Mouse (Mus musculus) brain, adult 2 months (tissue): Measurements from ENCODE around the gene Palld.

ENCODE experiments used
- DNase-seq: peaks from one replicate; pipeline ENCODE4 v3.0.0; 2011; ENCODE audit warnings: low read depth, low spot score

The Palld gene

GRCm38 (mm10) chr8:61725306-61726017 lies 177.0 kb downstream of the Palld start:
- DNase-seq, result no peak

DNA sequence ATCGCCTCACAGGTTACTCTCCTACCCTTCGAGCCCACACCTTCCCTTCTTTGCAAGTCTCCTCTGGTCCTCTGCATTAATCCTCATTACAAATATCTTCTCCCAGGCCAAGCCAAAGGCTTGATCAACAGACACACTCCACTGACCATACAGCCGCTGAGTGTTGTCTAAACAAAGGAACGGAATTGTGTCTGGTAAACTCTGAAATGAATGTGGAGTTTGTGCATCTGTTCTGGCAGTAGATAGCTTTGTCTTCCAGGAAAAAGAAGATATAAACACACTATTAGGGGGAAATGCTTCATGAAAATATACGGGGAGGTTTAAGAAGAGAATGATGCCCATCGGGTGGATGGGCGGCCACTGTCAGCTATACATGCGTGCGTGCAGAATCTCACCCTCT lies 180.3 kb downstream of the Palld start:
- DNase-seq, result no peak

DNA sequence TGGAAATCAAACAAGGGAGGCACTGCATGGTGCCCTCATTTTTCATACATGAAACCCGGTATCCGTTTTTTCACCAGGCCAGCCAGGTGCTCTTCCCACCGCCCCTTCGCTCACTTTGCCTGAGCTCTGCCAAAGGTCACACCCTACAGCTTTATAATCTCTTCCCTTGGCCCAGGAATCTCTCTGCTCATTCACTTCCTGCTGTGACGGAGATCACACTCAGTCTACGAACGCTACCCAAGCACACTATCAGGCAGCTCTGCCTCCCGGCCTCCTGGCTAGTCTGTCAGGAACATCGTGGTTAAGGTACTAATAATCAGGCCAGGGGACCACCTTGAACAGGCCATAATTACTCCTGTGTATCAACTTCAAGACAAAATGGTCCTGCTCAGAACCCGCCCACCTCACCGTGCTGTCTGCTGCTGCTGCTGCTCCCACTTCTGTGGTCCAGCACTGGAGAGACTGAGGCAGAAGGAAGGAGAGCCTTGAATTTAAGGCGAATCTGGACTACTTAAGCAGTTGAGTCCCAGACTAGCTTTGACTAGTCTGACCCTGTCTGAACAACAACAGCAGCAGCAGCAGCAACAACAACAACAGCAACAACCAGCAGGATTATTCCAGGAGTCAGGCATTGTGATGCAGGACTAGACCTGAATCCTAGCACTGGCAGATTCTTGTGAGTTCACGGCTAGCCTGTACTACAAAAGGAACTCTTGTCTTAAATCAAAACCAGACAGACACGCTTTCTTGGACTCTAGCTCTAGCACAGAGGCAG lies 187.0 kb downstream of the Palld start:
- DNase-seq, result no peak

DNA sequence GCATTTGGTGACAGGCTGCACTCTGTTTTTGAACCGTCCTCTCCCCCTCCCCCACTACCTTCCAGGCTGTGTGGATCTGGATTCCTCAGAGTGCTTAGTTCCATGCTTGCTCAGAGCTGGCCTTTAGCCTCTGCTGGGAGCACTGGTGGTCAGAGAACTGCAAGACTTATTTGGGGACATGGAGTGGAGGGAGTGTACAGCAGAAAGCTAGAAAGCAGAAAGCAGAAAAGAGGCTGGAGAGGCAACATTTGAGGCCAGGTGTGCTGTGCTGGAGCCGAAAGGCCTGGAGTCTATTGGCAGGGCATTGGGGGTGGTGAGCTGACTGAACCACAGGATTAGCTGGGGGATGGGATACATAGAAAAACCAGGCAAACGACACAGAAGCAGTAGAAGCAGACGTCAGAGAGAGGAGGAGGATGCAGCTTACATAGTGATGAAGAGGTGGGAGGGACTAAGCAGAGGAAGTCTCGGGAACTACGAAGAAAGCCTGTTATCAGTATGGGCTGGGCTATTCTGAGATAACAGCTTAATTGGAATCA lies 188.1 kb downstream of the Palld start:
- DNase-seq, result no peak

- DNase-seq, result no peak
Observed at GRCm38 (mm10) chr8:61713195-61713990, 189.1 kb downstream of the Palld start.

GRCm38 (mm10) chr8:61712426-61712825 lies 190.1 kb downstream of the Palld start:
- DNase-seq, result no peak

GRCm38 (mm10) chr8:61708586-61709305 lies 193.7 kb downstream of the Palld start:
- no peak for DNase-seq

- DNase-seq, result no peak
Observed at GRCm38 (mm10) chr8:61705491-61705890, 197.0 kb downstream of the Palld start.

GRCm38 (mm10) chr8:61702122-61702521 lies 200.4 kb downstream of the Palld start:
- DNase-seq, result no peak

DNA sequence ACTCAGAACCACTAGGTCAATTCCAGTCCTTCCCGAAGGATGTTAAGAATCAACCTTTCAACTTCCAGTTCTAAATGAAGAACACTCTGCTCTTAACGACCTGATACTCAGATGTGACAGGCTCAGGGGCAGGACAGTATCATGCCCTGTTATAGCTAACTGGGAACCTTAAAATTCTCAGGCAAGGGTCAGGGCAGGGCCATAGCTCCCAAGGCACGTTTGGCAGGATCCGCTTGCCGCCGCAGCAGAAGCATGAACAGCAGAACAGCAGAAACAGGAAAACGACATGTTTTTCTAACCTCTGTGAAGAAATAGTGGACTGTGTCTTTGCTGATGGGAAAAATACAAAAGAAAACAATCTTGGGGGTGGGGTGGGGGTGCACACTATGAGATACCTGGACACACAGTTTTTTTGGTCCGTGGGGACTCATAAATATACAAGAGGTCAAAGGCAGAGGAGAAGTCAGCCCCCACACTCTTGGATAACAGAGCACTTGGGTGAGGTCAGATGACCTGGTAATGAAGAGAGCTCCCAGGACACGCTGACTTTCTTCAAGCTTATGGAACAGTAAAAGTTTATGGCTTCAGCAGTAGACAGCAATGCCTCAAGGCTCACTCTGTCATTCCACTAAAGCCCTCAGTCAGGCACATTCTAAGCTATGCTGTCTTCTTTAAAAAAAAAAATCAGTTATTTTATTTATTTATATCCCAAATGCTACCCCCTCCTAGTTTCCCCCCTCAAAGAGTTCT lies 201.4 kb downstream of the Palld start:
- DNase-seq, result no peak

DNA sequence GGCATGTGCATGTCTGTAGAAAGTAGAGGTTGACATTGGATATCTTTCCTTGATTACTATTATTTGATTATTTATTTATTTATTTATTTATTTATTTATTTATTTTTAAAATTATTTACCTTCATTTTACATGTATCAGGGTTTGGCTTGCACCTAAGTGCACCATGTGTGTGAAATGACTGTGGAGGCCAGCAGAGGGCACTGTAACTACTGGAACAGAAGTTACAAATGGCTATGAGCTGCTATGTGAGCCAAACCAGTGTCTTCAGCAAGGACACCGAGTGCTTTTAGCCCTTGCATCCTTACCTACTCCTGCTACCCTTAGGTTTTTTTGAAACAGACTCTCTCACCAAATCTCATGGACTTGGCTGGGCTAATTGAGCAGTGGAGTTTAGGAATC lies 202.2 kb downstream of the Palld start:
- DNase-seq, result peak; percentile 31

- no peak for DNase-seq
Observed at GRCm38 (mm10) chr8:61698959-61699358, 203.5 kb downstream of the Palld start.

GRCm38 (mm10) chr8:61697728-61698385 lies 204.6 kb downstream of the Palld start:
- no peak for DNase-seq

DNA sequence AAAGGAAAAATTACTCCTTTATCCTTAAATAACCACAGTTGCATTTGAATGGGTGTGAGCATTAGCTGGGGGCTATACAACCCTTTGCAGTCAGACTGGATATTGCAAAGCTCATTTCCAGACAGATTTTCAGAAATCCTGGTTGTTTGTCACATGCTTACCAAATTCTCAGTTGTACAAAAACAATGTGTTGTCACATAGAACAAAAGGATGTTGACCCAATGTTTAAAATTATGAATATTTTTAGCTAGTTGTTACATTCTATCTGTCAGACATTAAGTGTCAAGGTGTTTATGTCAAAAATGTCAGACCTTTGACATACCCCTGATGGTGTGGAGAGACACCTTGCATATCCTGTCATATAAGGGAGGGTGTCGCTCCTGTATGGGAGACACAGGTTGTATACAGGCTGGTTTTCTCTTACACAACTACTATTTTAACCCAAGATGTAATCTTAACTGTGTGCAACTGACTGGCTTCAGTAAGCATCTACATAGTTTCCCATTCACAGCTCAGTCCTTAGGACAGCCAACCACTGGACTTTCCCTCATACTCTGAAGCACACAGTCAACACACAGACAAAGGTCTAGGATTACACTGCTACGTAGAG lies 205.5 kb downstream of the Palld start:
- DNase-seq, result no peak

DNA sequence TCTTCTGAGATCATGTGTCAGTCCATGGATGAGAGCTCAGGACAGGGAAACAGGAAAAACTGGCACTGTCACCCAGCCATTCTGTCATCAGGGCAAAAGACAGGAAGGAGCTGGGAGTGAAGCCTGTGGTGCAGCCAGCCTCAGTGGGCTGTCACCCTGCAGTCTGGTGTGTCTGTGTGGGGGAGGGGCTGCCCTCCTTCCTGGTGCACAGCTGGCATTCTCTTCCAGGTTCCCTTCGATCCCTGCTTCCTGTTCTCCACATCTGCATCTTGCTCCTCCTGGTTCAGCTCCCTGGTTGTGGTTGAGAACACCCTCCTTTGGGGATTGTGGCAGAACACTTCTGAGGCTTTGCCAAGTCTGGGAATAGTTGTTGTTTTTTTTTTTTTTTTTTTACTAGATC lies 207.1 kb downstream of the Palld start:
- DNase-seq, result no peak

DNA sequence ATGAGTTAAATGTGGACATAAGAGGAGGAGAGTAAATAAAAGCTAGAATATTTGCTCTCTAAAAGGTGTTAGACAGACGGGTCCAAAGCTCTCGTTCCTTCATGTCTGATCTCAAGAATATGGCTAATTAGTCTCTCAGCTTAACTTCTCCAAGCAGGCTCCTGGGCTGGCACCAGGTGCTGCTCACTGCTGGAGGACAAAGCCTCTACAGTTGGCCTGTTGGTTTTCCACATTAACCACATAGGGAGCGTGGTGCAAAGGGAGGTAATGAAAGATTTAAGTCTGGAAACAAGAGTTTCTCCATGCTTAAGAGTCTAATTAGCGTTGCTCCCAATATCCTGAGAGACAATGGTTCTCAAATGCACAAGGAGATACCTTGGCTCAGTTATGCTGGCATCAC lies 209.6 kb downstream of the Palld start:
- DNase-seq, result no peak

GRCm38 (mm10) chr8:61692129-61692528 lies 210.4 kb downstream of the Palld start:
- no peak for DNase-seq

DNA sequence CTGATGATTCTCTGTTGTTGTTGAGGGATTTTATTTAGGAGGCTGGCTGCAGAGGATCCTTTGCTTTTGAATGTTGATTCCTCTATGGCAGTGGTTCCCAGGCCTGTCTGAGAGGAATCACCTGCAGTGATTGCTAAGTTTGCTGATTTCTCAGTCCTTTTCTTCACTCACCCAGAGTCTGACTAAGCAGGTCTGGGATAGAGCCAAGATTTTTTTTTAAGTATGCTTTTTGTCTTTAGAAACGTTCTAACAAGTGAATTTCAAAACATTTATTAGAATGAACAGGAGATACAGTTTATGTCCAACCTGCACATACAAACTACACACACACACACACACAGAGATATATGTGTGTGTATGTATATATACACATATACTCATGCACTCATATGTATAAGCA lies 211.1 kb downstream of the Palld start:
- DNase-seq, result no peak

- DNase-seq, result no peak
Observed at GRCm38 (mm10) chr8:61687071-61687470, 215.4 kb downstream of the Palld start.

- peak; percentile 35 for DNase-seq
Observed at GRCm38 (mm10) chr8:61686340-61686739, 216.2 kb downstream of the Palld start.
